ENCODE assay signal across 8 mouse cellular contexts in genomic region chr3:96728634-96729402, GRCm38 (mm10). TPM values are rescaled to one million over a fixed set of nuclear protein-coding genes. Genes with fewer than 3 reads are reported as not detected.
DNase-seq lines count a peak whose midpoint lies in the region; ATAC-seq and TF ChIP-seq lines count a peak whose summit lies in the region.

No protein-coding gene starts in this region.

- peak overlapping the region; percentile 97 for H3K27ac ChIP-seq in gastrocnemius, adult 2 months
- H3K27ac ChIP-seq in embryonic facial prominence, embryonic 15.5 days (replicated peaks), result peak overlapping the region; percentile 94
- H3K27ac ChIP-seq in limb, embryonic 15.5 days, result peak overlapping the region; percentile 92

- no peaks in the 10 kb centered on the region for H3K27me3 ChIP-seq in embryonic facial prominence, embryonic 15.5 days
- H3K27me3 ChIP-seq in limb, embryonic 15.5 days, result no peaks in the 10 kb centered on the region

- no peak for TF ChIP-seq CTCF in gastrocnemius, adult 2 months (IDR thresholded peaks at IDR 0.05)

- intact Hi-C loops in gastrocnemius, adult 2 months (cut with DNase I), result no loop called here
- intact Hi-C loops in gastrocnemius, postnatal 14 days (cut with DNase I; ENCODE audit: low total_unique reads), result no loop called here

- ATAC-seq in embryonic facial prominence, embryonic 15.5 days (ENCODE audit: insufficient number of reproducible peaks, low FRiP score, low TSS enrichment, low read depth), result no peak
- ATAC-seq in limb, embryonic 15.5 days (ENCODE audit: insufficient number of reproducible peaks, low FRiP score, low TSS enrichment, low read depth), result no peak

- H3K9ac ChIP-seq in embryonic facial prominence, embryonic 15.5 days, result 0 out of 2 replicates have a peak overlapping the region, but pooled peaks have one; percentile 73
- 0 out of 2 replicates have a peak overlapping the region, but pooled peaks have one; percentile 73 for H3K9ac ChIP-seq in limb, embryonic 15.5 days

- H3K9me3 ChIP-seq in embryonic facial prominence, embryonic 15.5 days (replicated peaks), result no peaks in the 10 kb centered on the region
- H3K9me3 ChIP-seq in limb, embryonic 15.5 days, result no peaks in the 10 kb centered on the region

- H3K4me2 ChIP-seq in embryonic facial prominence, embryonic 15.5 days (replicated peaks), result peak overlapping the region; percentile 61
- H3K4me2 ChIP-seq in limb, embryonic 15.5 days, result peak overlapping the region; percentile 52

- peak overlapping the region; percentile 98 for H3K4me3 ChIP-seq in gastrocnemius, adult 2 months
- peak overlapping the region; percentile 93 for H3K4me3 ChIP-seq in embryonic facial prominence, embryonic 15.5 days (replicated peaks)
- H3K4me3 ChIP-seq in limb, embryonic 15.5 days, result peak overlapping the region; percentile 87

- peaks cover 16% of the 10 kb centered on the region for H3K4me1 ChIP-seq in embryonic facial prominence, embryonic 15.5 days
- H3K4me1 ChIP-seq in limb, embryonic 15.5 days, result peaks cover 14% of the 10 kb centered on the region

- DNase-seq in gastrocnemius, adult 2 months, result no peak
- DNase-seq in gastrocnemius, postnatal 14 days, result no peak
- peak; percentile 75 for DNase-seq in 3T3-L1 (ENCODE audit: low read depth, low spot score)
- DNase-seq in thymus, postnatal 4 days, result no peak
- DNase-seq in layer of hippocampus, adult 9-11 months, result no peak
- DNase-seq in testis, postnatal 14 days (ENCODE audit: low spot score), result no peak

- peaks cover 9% of the 10 kb centered on the region; the same call in 1 of the 2 replicates for H3K36me3 ChIP-seq in embryonic facial prominence, embryonic 15.5 days
- peaks cover 1% of the 10 kb centered on the region for H3K36me3 ChIP-seq in limb, embryonic 15.5 days

- 38% methylated on average over 7 of the region's 7 CpGs for WGBS in embryonic facial prominence, embryonic 15.5 days
- 43% methylated on average over 7 of the region's 7 CpGs for WGBS in limb, embryonic 15.5 days

RNA-seq across cellular contexts. Expression of gene Rnf115, which starts 1.4 kb away (rescaled TPM):
- 10 to 100 TPM; 60.7 to 69.3 TPM for total RNA-seq in gastrocnemius, adult 2 months (2021)
- 10 to 100 TPM; 53.8 to 89.7 TPM for total RNA-seq in gastrocnemius, postnatal 14 days (2021)
- polyA plus RNA-seq in embryonic facial prominence, embryonic 15.5 days (2015; fragmentation: Nextera tagmentation; extraction: Ambion mirVana), result 39.8 and 42.0 TPM in 2 replicates
- 37.8 and 37.9 TPM in 2 replicates for polyA plus RNA-seq in limb, embryonic 15.5 days (2015; fragmentation: Nextera tagmentation; extraction: Ambion mirVana)

RNA-seq across cellular contexts. Expression of gene Polr3c, which starts 1.4 kb away (rescaled TPM):
- total RNA-seq in gastrocnemius, adult 2 months (2021), result 10 to 100 TPM; 23.2 to 24.3 TPM
- 10 to 100 TPM; 16.0 to 18.7 TPM for total RNA-seq in gastrocnemius, postnatal 14 days (2021)
- polyA plus RNA-seq in embryonic facial prominence, embryonic 15.5 days (2015; fragmentation: Nextera tagmentation; extraction: Ambion mirVana), result 32.3 and 32.8 TPM in 2 replicates
- polyA plus RNA-seq in limb, embryonic 15.5 days (2015; fragmentation: Nextera tagmentation; extraction: Ambion mirVana), result 28.0 and 29.7 TPM in 2 replicates

RNA-seq across cellular contexts. Expression of gene Nudt17, which starts 20.5 kb away (rescaled TPM):
- total RNA-seq in gastrocnemius, adult 2 months (2021), result under 1 TPM; 0.31 to 0.73 TPM
- under 1 TPM; 0.96 to 1.00 TPM for total RNA-seq in gastrocnemius, postnatal 14 days (2021)
- polyA plus RNA-seq in embryonic facial prominence, embryonic 15.5 days (2015; fragmentation: Nextera tagmentation; extraction: Ambion mirVana), result 15.3 and 16.3 TPM in 2 replicates
- polyA plus RNA-seq in limb, embryonic 15.5 days (2015; fragmentation: Nextera tagmentation; extraction: Ambion mirVana), result 16.8 and 17.9 TPM in 2 replicates

RNA-seq across cellular contexts. Expression of gene Pias3, which starts 32.6 kb away (rescaled TPM):
- 1 to 10 TPM; 5.5 to 5.6 TPM for total RNA-seq in gastrocnemius, adult 2 months (2021)
- 10 to 100 TPM; 10.4 to 12.1 TPM for total RNA-seq in gastrocnemius, postnatal 14 days (2021)
- polyA plus RNA-seq in embryonic facial prominence, embryonic 15.5 days (2015; fragmentation: Nextera tagmentation; extraction: Ambion mirVana), result 65.4 and 74.1 TPM in 2 replicates
- polyA plus RNA-seq in limb, embryonic 15.5 days (2015; fragmentation: Nextera tagmentation; extraction: Ambion mirVana), result 65.2 and 66.5 TPM in 2 replicates

RNA-seq across cellular contexts. Expression of gene Ankrd35, which starts 58.9 kb away (rescaled TPM):
- under 1 TPM; 0.22 to 0.26 TPM for total RNA-seq in gastrocnemius, adult 2 months (2021)
- total RNA-seq in gastrocnemius, postnatal 14 days (2021), result 1 to 10 TPM; 1.0 to 2.3 TPM
- polyA plus RNA-seq in embryonic facial prominence, embryonic 15.5 days (2015; fragmentation: Nextera tagmentation; extraction: Ambion mirVana), result 10.2 TPM in 2 replicates
- 11.4 and 12.8 TPM in 2 replicates for polyA plus RNA-seq in limb, embryonic 15.5 days (2015; fragmentation: Nextera tagmentation; extraction: Ambion mirVana)
